Mouse (Mus musculus): ENCODE data around the gene Ccdc138.
A peak's percentile ranks its signal among the peaks of the same experiment; 100 is the strongest.

Gene Ccdc138

GRCm38 (mm10) chr10:58497320-58498284 is at the start of gene Ccdc138:
Gene Ccdc138, plus strand, starts transcription at chr10:58497948.
- DNase-seq (ENCODE audit: low read depth, low spot score), result peak; percentile 89

- DNase-seq (ENCODE audit: low read depth, low spot score), result no peak
These were observed 46.2 kb upstream of the Ccdc138 start for GRCm38 (mm10) chr10:58451575-58451974.

GRCm38 (mm10) chr10:58452185-58452584 is 45.6 kb upstream of the Ccdc138 start:
- no peak for DNase-seq (ENCODE audit: low read depth, low spot score)

- DNase-seq (ENCODE audit: low read depth, low spot score), result no peak
These were observed 37.9 kb upstream of the Ccdc138 start for GRCm38 (mm10) chr10:58459896-58460295.

- no peak for DNase-seq (ENCODE audit: low read depth, low spot score)
These were observed 20.5 kb upstream of the Ccdc138 start for GRCm38 (mm10) chr10:58477086-58477755.

- no peak for DNase-seq (ENCODE audit: low read depth, low spot score)
These were observed 19.6 kb upstream of the Ccdc138 start for GRCm38 (mm10) chr10:58478071-58478578.

GRCm38 (mm10) chr10:58479954-58480490 is 17.7 kb upstream of the Ccdc138 start:
- DNase-seq (ENCODE audit: low read depth, low spot score), result no peak

GRCm38 (mm10) chr10:58491031-58491430 is 6.7 kb upstream of the Ccdc138 start:
- DNase-seq (ENCODE audit: low read depth, low spot score), result no peak

- DNase-seq (ENCODE audit: low read depth, low spot score), result peak; percentile 22
These were observed 2.1 kb upstream of the Ccdc138 start for GRCm38 (mm10) chr10:58495637-58496036.

- peak; percentile 12 for DNase-seq (ENCODE audit: low read depth, low spot score)
These were observed 1.0 kb upstream of the Ccdc138 start for GRCm38 (mm10) chr10:58496732-58497131.

GRCm38 (mm10) chr10:58498516-58498915 is 768 bp downstream of the Ccdc138 start:
- DNase-seq (ENCODE audit: low read depth, low spot score), result no peak

GRCm38 (mm10) chr10:58529358-58529757 is 31.6 kb downstream of the Ccdc138 start:
- DNase-seq (ENCODE audit: low read depth, low spot score), result no peak

GRCm38 (mm10) chr10:58530896-58531790 is 33.4 kb downstream of the Ccdc138 start:
- peak; percentile 76 for DNase-seq (ENCODE audit: low read depth, low spot score)

GRCm38 (mm10) chr10:58532177-58532576 is 34.4 kb downstream of the Ccdc138 start:
- peak; percentile 96 for DNase-seq (ENCODE audit: low read depth, low spot score)

- DNase-seq (ENCODE audit: low read depth, low spot score), result peak; percentile 58
These were observed 38.5 kb downstream of the Ccdc138 start for GRCm38 (mm10) chr10:58536276-58536675.

GRCm38 (mm10) chr10:58540613-58541012 is 42.9 kb downstream of the Ccdc138 start:
- DNase-seq (ENCODE audit: low read depth, low spot score), result peak; percentile 80

GRCm38 (mm10) chr10:58548739-58549138 is 51.0 kb downstream of the Ccdc138 start:
- peak; percentile 53 for DNase-seq (ENCODE audit: low read depth, low spot score)

GRCm38 (mm10) chr10:58554693-58555387 is 57.1 kb downstream of the Ccdc138 start:
- no peak for DNase-seq (ENCODE audit: low read depth, low spot score)

GRCm38 (mm10) chr10:58559098-58559497 is 61.4 kb downstream of the Ccdc138 start:
- DNase-seq (ENCODE audit: low read depth, low spot score), result peak; percentile 84

- DNase-seq (ENCODE audit: low read depth, low spot score), result peak; percentile 79
These were observed 62.2 kb downstream of the Ccdc138 start for GRCm38 (mm10) chr10:58559901-58560300.
